Mouse (Mus musculus) cerebellum, postnatal 10 days (tissue): ENCODE results near the gene Ppara.

Source experiments
- DNase-seq, 2 experiments: peaks; one replicate each; pipeline ENCODE4 v3.0.0; 2021; ENCODE audit warnings: mixed read lengths in 2 of 2

Ppara gene

DNA sequence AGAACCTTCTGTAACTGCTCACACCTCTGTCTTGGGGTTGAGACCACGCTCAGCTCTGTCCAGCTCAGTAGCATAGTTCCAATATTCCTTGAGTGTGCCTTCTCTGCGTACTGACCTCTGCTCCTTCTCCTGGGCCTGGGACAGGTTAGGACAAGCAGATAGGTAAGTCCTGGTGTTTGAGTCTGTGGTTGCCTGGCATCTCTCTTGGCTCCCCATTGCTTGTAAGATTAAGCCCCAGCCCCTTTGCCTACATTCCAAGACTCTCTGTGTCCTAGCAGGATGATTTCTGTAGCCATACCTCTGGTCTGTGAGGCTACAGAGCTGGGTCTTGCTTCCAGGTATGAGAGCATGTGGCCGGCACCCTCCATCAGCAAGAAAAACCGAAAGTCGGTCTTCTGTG is 6.6 kb upstream of the Ppara start:
- DNase-seq: no peak

GRCm38 (mm10) chr15:85729256-85729655 is 5.5 kb upstream of the Ppara start:
- DNase-seq: no peak

- DNase-seq: peak in 1 of 2 experiments; percentile 54
Measured at GRCm38 (mm10) chr15:85730027-85730426, 4.8 kb upstream of the Ppara start.

DNA sequence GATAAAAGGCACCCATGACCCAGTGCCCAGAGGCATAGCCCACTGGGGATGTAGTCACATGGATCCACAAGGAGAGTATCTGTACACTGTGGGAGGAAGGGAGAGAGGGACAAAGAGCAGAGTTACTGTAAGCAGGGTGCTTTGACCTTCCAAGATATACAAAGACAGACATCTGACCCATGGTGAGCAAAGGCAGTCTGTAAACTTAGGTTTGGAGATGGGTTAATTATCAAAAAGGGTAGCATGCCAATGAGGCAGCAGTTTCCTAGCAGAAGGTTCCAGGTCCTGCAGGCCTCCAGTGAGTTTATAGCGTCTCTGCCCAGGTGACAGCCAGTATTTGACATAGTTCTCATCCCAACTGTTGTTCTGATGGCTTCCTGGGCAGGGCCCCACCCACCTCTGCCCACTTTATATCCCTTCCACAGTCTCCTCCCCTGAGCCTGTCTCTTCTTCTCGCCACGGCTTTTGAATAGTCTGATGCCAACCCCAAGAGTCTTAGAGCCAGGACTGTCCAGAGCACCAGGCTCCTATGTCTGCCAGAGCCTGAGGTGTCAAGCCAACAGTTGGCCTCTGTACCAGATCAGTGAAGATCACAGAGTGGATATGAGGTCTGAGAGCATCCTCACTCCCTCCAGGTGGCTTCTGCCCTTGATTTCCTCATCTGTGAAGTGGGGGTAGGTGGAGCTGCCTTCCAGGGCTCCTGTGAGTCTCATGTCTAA is 2.7 kb upstream of the Ppara start:
- DNase-seq: no peak

DNA sequence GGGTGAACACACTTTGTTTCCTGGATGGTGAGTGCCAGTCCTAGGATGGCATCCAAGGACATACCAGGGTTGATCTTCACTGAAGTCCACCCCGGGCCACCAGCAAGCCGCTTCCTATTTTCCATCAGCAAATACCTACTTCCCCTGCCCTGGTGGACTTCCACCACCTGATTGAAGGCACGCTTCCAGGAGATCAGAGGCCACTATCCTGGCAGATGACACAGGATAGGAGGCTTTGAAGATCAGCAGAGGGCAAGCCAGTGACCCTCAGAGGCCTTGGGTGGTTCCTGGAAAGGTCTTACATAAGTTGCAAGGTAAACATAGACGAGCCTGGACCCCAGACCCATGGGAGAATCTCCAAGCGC is 2.2 kb upstream of the Ppara start:
- no peak for DNase-seq

- DNase-seq: no peak
Measured at GRCm38 (mm10) chr15:85733686-85734085, 1.1 kb upstream of the Ppara start.

- DNase-seq: no peak
Measured at GRCm38 (mm10) chr15:85734148-85734547, 635 bp upstream of the Ppara start.

DNA sequence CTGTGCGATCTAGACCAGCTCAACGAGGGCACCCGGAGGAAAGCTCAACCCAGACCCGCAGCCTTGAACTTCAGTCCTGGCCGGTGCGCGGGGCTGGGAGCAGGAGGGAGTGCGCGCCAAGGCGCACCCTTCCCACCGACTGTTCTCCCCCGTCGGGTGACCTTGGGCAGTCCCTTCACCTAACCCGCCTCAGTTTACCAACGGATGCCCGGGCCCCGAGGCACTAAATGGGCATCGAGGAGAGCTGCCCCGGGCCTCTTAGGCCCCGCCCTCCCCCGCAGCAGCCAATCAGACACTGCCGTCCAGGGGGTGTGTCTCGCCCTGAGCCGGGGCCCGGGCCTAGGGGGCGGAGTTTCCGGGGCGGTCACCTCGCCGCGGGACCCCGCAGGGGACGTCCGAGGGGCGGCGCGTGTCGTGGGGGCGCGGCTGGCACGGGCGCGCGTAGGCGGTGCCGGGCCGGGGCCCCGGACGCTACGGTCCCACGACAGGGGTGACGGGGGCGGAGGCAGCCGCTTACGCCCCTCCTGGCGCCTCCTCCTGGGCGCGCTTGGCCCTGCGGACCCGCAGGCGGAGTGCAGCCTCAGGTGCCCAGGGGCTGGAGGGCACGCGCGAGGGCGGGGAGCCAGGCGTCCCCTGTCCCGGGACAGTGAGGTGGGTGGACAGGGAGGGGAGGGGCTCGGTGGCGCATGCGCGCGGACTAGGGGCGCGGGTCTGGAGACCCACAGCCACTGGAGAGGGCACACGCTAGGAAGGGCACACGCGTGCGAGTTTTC is 466 bp downstream of the Ppara start:
- DNase-seq: peak; percentile 77 to 87

DNA sequence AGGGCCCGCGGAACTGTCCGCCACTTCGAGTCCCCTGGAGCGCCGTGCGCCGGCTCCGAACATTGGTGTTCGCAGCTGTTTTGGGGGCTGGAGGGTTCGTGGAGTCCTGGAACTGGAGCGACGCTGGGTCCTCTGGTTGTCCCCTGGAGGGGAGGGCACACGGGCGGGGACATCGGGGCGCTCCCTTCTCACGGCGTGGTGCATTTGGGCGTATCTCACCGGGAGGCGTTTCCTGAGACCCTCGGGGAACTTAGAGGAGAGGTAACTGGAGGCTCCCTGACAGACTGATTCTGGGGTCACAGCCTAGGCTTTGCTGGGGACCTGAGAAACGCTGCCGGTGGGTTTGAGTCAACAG is 1.0 kb downstream of the Ppara start:
- DNase-seq: no peak

DNA sequence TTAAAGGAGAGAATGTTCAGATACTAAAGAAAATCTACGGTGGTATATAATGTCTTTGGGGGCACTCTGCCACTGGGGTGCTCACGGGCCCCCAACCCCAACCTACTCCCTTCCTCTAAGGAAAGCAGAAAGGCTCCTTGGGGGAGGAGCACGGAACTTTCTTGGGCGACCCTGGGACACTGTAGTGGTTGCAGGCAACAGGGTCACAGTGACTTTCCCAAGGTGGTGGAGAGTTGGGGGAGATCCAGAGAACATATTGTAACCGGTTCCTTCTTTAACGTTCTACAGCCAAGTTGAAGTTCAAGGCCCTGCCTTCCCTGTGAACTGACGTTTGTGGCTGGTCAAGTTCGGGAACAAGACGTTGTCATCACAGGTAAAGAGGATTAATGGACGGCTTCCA is 1.7 kb downstream of the Ppara start:
- no peak for DNase-seq

GRCm38 (mm10) chr15:85738416-85738815 is 3.6 kb downstream of the Ppara start:
- no peak for DNase-seq

- no peak for DNase-seq
Measured at GRCm38 (mm10) chr15:85738939-85739338, 4.2 kb downstream of the Ppara start.

DNA sequence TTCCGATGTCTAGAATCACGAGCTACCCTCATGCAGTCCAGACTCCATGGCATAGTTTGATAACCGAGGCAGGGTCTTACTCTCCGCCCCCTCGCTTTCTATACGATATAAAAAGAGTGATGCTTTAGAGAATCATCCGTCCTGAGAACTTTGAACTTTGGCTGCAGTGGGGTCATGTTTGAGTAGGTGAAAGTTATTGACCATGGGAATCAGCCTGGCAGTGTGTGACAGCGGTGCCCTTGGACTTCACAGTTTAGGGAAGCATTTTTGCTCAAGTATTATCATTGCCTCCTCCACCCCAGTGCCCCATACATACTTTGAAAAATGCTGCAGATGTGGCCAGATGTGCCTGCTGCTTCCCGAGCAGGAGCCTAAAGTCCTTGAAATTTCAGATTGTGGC is 7.8 kb downstream of the Ppara start:
- DNase-seq: no peak

DNA sequence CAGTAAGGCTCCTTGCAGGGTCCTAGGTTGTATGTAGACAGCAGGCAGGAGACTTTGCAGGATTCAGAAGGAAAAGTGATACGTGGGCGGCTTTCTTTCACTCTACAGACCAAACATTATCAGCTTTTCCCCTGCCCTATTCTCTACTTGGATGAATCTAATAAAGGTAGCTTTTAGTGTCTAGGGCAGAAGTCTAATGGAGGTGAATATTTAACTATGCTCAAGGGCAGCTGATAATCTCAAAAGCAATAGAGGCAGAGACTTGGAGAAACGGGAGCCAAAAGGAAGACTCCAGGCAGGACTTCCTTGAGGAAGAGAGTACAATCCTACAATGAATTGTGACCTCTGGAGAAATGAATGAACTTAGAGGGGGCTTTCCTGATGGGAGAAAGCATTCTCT is 9.2 kb downstream of the Ppara start:
- no peak for DNase-seq

GRCm38 (mm10) chr15:85746178-85746577 is 11.4 kb downstream of the Ppara start:
- DNase-seq: no peak

- no peak for DNase-seq
Measured at GRCm38 (mm10) chr15:85746671-85747070, 11.9 kb downstream of the Ppara start.

DNA sequence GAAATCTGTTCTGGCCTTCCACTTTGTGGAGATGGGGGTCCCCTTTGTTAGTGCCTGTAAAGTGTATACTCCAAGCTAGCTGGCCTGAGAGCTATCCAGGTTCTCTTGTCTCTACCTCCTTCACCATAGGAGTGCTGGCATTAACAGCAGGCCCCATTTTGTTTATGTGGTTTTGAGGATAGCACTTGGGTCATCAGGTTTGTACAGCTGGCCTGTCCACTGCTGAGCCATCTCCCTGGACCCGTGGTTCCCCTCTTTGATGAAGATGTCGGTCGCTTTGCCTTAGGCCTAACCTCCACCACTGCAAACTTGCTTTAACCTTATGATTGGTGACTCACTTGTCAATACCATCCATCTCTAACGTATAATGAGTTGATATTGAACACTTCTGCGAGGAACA is 13.2 kb downstream of the Ppara start:
- no peak for DNase-seq

GRCm38 (mm10) chr15:85748466-85748865 is 13.7 kb downstream of the Ppara start:
- no peak for DNase-seq

DNA sequence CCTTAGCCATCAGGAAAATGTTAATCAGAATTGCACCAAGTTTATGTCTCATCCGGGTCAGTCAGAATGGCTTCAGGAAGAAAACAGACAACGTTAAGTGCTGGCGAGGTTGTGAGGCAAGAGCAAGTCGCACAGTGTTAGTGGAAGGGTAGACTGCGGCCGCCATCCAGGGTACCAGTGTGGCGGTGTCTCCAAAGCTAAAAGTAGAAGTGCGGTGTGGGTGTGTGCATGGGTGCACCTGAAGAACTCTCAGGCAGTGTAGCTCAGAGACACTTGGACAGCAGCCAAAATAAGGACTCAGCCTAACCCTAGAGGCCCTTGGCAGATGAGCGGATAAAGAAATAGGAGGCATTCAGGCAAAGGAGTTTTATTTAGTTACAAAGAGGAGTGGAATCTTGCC is 14.4 kb downstream of the Ppara start:
- no peak for DNase-seq

- no peak for DNase-seq
Measured at GRCm38 (mm10) chr15:85750115-85750514, 15.3 kb downstream of the Ppara start.

DNA sequence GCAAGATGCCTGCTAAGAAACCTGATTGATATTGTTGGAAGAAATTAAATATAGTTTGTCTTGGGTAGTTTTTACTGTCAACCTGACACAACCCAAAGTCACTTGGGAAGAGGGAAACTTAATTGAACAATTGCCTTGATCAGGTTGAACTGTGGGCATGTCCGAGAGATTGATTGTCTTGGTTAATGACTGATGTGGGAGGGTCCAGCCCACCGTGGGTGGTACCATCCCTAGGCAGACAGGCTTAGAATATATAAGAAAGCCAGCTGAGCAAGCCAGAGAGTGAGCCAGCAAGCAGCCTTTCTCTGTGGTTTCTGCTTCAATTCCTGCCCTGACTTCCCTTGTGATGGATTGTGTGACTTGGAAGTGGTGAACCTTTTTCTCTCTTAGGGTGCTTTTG is 17.9 kb downstream of the Ppara start:
- DNase-seq: no peak

DNA sequence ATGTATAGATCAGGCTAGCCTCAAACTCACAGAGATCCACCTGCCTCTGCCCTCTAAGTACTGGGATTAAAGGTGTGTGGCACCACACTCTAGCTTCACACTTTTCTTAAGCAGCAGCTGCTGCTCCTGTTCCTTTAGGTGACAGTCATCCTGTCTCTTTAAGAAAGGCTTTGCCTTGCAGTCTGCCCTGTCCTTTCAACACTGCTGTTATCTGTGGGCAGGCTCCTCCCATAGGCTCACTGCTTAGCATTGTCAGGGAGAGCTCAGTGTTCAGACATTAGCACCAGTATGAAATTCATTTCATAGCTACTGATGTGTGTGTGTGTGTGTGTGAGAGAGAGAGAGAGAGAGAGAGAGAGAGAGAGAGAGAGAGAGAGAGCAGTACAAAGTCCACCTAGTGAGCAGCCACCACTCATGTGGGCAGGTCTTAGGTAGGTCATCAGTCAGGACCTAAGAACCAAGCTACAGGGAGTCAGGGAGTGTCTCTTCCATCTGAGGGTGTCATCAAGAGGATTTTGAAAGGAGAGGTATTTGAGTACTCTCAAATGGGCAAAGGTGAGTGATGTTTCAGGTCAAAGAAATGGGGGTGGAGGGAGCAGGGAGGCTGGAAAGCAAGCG is 19.4 kb downstream of the Ppara start:
- no peak for DNase-seq

GRCm38 (mm10) chr15:85755214-85755613 is 20.4 kb downstream of the Ppara start:
- no peak for DNase-seq

GRCm38 (mm10) chr15:85756611-85757010 is 21.8 kb downstream of the Ppara start:
- peak in 1 of 2 experiments; percentile 46 for DNase-seq
